Mouse (Mus musculus) embryonic facial prominence, embryonic 11.5 days (tissue): ENCODE results near the gene Eef1a1. TPM values are rescaled to one million over a fixed set of nuclear protein-coding genes. Genes with fewer than 3 reads are reported as not detected.

Experiments used
- ATAC-seq: fragments of 200-750 bp; cut with Nextera tagmentation; replicated peaks from 2 replicates; pipeline ENCODE4 v1.8.0; 2017; ENCODE audit warnings: low read depth; ENCODE audit not compliant: insufficient number of reproducible peaks, low FRiP score, low TSS enrichment
- DNase-seq: peaks from one replicate; pipeline ENCODE4 v3.0.0-alpha.2; 2015; ENCODE audit warnings: low spot score
- H3K27ac ChIP-seq: fragments of 300-500 bp; sonication (generic); replicated peaks from 2 replicates; pipeline ENCODE4 v1.5.1; 2014; ENCODE audit warnings: mild to moderate bottlenecking, low read depth, low read length, control low read depth
- H3K27me3 ChIP-seq: fragments of 300-500 bp; sonication (generic); 2 replicates; pipeline ENCODE4 v1.6.1; 2014; ENCODE audit warnings: mild to moderate bottlenecking, low read length, moderate library complexity, mixed read lengths; ENCODE audit not compliant: control insufficient read depth, insufficient read depth
- H3K36me3 ChIP-seq: fragments of 300-500 bp; sonication (generic); replicated peaks from 2 replicates; pipeline ENCODE4 v1.6.1; 2014; ENCODE audit warnings: low read depth, mild to moderate bottlenecking, low read length, moderate library complexity, mixed read lengths; ENCODE audit not compliant: control insufficient read depth, insufficient read depth
- H3K4me1 ChIP-seq: fragments of 300-500 bp; sonication (generic); 2 replicates; pipeline ENCODE4 v1.6.1; 2014; ENCODE audit warnings: low read length, mixed read lengths; ENCODE audit not compliant: control insufficient read depth, insufficient read depth
- H3K4me2 ChIP-seq: fragments of 300-500 bp; sonication (generic); 2 replicates; pipeline ENCODE4 v1.6.1; 2014; ENCODE audit warnings: low read depth, mild to moderate bottlenecking, control low read depth, low read length, moderate library complexity
- H3K4me3 ChIP-seq: fragments of 300-500 bp; sonication (generic); 2 replicates; pipeline ENCODE4 v1.5.1; 2014; ENCODE audit warnings: low read depth, low read length, control low read depth
- H3K9ac ChIP-seq: fragments of 300-500 bp; sonication (generic); replicated peaks from 2 replicates; pipeline ENCODE4 v1.6.1; 2014; ENCODE audit warnings: mild to moderate bottlenecking, control low read depth, low read length
- H3K9me3 ChIP-seq: fragments of 300-500 bp; sonication (generic); replicated peaks from 2 replicates; pipeline ENCODE4 v1.6.1; 2016; ENCODE audit warnings: mild to moderate bottlenecking, low read length, inconsistent platforms, mixed read lengths; ENCODE audit not compliant: control insufficient read depth
- WGBS: fragments of 180-500 bp; shearing (Covaris S2); extraction: QIAGEN DNeasy Blood & Tissue Kit; methylation state at CpG from one replicate; pipeline ENCODE4 v1.1.7; 2014; 5-methylcytosine and 5-hydroxymethylcytosine counted together
- polyA plus RNA-seq: library from polyadenylated mRNA; unstranded; fragments of >200 nt; fragmentation: Nextera tagmentation; extraction: Ambion mirVana; gene quantifications from 2 replicates; pipeline ENCODE4 v1.2.1, GENCODE M21; 2014

Eef1a1 gene
- polyA plus RNA-seq, 1 experiment from 2014 or later = 5,291 TPM

- 90% methylated on average over 6 of the region's 6 CpGs for WGBS
- 0 out of 2 replicates have a peak, but pooled peaks cover 3% of the 10 kb centered on the region for H3K4me1 ChIP-seq
Measured at GRCm38 (mm10) chr9:78505223-78505622, 16.3 kb upstream of the Eef1a1 start.

GRCm38 (mm10) chr9:78504679-78505078 is 15.7 kb upstream of the Eef1a1 start:
- Histone ChIP-seq H3K27me3 (no peaks in the 10 kb centered on the region), H3K9me3 (no peaks in the 10 kb centered on the region), H3K4me2 (no peak overlapping the region), H3K27ac (no peak overlapping the region), H3K4me1 (0 out of 2 replicates have a peak, but pooled peaks cover 3% of the 10 kb centered on the region), H3K9ac (no peak overlapping the region), H3K36me3 (no peaks in the 10 kb centered on the region), H3K4me3 (no peak overlapping the region)
- no peak; the same call in 1 of the 2 replicates for ATAC-seq
- no peak for DNase-seq
- WGBS = 76% methylated on average over 3 of the region's 3 CpGs

More at GRCm38 (mm10) chr9:78505223-78505622, 16.3 kb upstream of the Eef1a1 start:
- H3K4me3 ChIP-seq = no peak overlapping the region
- DNase-seq (no peak), ATAC-seq (no peak)
- no peaks in the 10 kb centered on the region for H3K9me3 ChIP-seq
- no peaks in the 10 kb centered on the region for H3K27me3 ChIP-seq
- no peaks in the 10 kb centered on the region for H3K36me3 ChIP-seq
- no peak overlapping the region for H3K27ac ChIP-seq
- H3K4me2 ChIP-seq = no peak overlapping the region
- no peak overlapping the region for H3K9ac ChIP-seq

- WGBS = 69% methylated on average over 4 of the region's 4 CpGs
- Histone ChIP-seq H3K4me2 (no peak overlapping the region), H3K4me3 (no peak overlapping the region), H3K27me3 (no peaks in the 10 kb centered on the region), H3K36me3 (no peaks in the 10 kb centered on the region), H3K27ac (no peak overlapping the region), H3K9ac (no peak overlapping the region), H3K4me1 (0 out of 2 replicates have a peak, but pooled peaks cover 3% of the 10 kb centered on the region), H3K9me3 (no peaks in the 10 kb centered on the region)
- ATAC-seq (no peak), DNase-seq (no peak)
Measured at GRCm38 (mm10) chr9:78504133-78504532, 15.2 kb upstream of the Eef1a1 start.

DNA sequence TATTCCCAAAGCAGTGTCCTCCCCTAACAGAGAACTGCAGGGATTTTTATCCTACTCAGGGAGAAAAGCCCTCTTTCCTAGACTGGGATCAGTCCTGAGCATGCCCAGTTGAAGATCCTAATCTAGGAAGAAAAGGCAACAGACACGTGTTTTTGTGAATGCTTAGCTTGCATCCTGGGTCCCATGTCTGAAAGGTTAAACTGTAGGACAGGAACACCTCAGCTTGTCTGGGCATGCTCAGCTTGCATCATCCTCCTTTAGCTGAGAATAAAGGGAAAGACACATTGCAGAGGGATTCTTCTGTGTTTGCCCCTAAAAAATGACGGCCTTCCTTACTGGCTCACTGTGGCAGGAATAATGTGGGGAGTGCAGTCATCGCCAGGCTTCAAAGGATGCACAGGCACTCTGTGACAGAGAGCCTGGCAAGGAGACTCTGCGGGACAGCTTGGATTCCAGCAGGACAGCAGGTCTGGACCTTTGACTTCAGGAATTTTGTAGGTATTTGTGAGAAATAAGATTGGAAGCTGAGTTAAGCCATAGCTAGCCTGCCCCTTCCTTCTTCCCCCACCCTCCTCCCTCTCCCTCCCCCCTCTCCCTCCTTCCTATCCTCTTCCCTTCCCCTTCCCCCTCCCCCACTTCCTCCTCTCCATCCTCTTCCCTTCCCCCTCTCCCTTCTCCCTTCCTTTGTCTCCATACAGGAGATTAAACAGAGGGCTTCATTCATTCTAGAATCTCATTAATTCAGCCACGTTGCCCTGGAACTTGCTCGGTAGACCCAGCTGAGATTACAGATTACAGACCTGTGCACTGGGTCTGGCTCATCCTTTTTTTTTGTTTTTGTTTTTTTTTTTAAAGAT is 14.5 kb upstream of the Eef1a1 start:
- H3K36me3 ChIP-seq = no peaks in the 10 kb centered on the region
- peak overlapping the region; percentile 78 for H3K27ac ChIP-seq
- peak; percentile 75 for DNase-seq
- ATAC-seq = peak; percentile 59
- 9% methylated on average over 6 of the region's 6 CpGs for WGBS
- H3K9ac ChIP-seq = peak overlapping the region; percentile 53
- 0 out of 2 replicates have a peak overlapping the region, but pooled peaks have one; percentile 10 for H3K4me2 ChIP-seq
- 0 out of 2 replicates have a peak, but pooled peaks cover 3% of the 10 kb centered on the region for H3K4me1 ChIP-seq
- no peaks in the 10 kb centered on the region for H3K27me3 ChIP-seq
- no peaks in the 10 kb centered on the region for H3K9me3 ChIP-seq
- H3K4me3 ChIP-seq = no peak overlapping the region

GRCm38 (mm10) chr9:78501284-78501683 is 12.3 kb upstream of the Eef1a1 start:
- Histone ChIP-seq H3K9me3 (no peaks in the 10 kb centered on the region), H3K9ac (no peak overlapping the region), H3K4me1 (0 out of 2 replicates have a peak, but pooled peaks cover 3% of the 10 kb centered on the region), H3K4me2 (no peak overlapping the region), H3K4me3 (no peak overlapping the region), H3K36me3 (no peaks in the 10 kb centered on the region), H3K27me3 (no peaks in the 10 kb centered on the region), H3K27ac (no peak overlapping the region)
- 84% methylated on average over 4 of the region's 4 CpGs for WGBS
- ATAC-seq = no peak
- DNase-seq = no peak

DNA sequence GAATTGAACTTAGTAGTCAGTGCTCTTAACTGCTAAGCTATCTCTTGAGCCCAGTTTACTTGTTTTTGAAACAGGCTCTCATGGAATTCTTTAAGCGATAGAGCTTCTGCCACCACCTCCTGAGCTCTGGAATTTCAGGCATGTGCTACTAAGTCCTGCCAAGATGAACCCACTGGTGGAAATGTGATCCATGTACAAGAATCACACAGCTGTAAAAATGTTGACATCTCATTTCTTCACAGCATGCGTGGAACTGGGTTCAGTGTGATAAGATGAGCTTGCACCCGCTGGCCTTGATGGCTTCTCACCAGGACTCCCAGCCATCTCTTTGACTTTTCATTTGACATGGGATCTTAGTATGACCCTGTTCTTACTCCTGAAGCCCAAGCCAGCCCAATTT is 11.4 kb upstream of the Eef1a1 start:
- WGBS = 72% methylated on average over 3 of the region's 3 CpGs
- Histone ChIP-seq H3K9me3 (no peaks in the 10 kb centered on the region), H3K4me1 (0 out of 2 replicates have a peak, but pooled peaks cover 3% of the 10 kb centered on the region), H3K27ac (no peak overlapping the region), H3K27me3 (no peaks in the 10 kb centered on the region), H3K4me3 (no peak overlapping the region), H3K36me3 (no peaks in the 10 kb centered on the region), H3K9ac (no peak overlapping the region), H3K4me2 (no peak overlapping the region)
- ATAC-seq (no peak), DNase-seq (no peak)

- H3K9me3 ChIP-seq = no peaks in the 10 kb centered on the region
- no peaks in the 10 kb centered on the region for H3K27me3 ChIP-seq
- no peaks in the 10 kb centered on the region for H3K36me3 ChIP-seq
- ATAC-seq (no peak), DNase-seq (no peak)
- no peak overlapping the region for H3K4me3 ChIP-seq
- H3K27ac ChIP-seq = no peak overlapping the region
- H3K9ac ChIP-seq = no peak overlapping the region
- no peaks in the 10 kb centered on the region for H3K4me1 ChIP-seq
- 92% methylated on average over 7 of the region's 7 CpGs for WGBS
- no peak overlapping the region for H3K4me2 ChIP-seq
Measured at GRCm38 (mm10) chr9:78493171-78493570, 4.2 kb upstream of the Eef1a1 start.

- Histone ChIP-seq H3K4me1 (no peaks in the 10 kb centered on the region), H3K9me3 (no peaks in the 10 kb centered on the region), H3K36me3 (no peaks in the 10 kb centered on the region), H3K27me3 (no peaks in the 10 kb centered on the region), H3K9ac (no peak overlapping the region), H3K27ac (no peak overlapping the region), H3K4me3 (no peak overlapping the region), H3K4me2 (no peak overlapping the region)
- WGBS = 83% methylated on average over 3 of the region's 3 CpGs
- ATAC-seq (no peak), DNase-seq (no peak)
Measured at GRCm38 (mm10) chr9:78492254-78492653, 3.3 kb upstream of the Eef1a1 start.
